Mouse (Mus musculus) lung, embryonic 16.5 days (tissue): ENCODE results near the gene Nudt3. TPM values are rescaled to one million over a fixed set of nuclear protein-coding genes. Genes with fewer than 3 reads are reported as not detected.

Source experiments
- polyA plus RNA-seq: library from polyadenylated mRNA; unstranded; fragments of >200 nt; fragmentation: Nextera tagmentation; extraction: Ambion mirVana; gene quantifications from 2 replicates; pipeline ENCODE4 v1.2.1, GENCODE M21; 2015

Gene Nudt3
- polyA plus RNA-seq, 1 experiment from 2014 or later = 73.6 TPM

Other genes starting within 250 kb of the Nudt3 start
- 0.13 and 0.24 TPM in 2 replicates for gene Grm4, start 102.1 kb downstream of the Nudt3 start, polyA plus RNA-seq
- gene Hmga1, start 67.0 kb downstream of the Nudt3 start, polyA plus RNA-seq = 195 and 215 TPM in 2 replicates
- gene AI413582, start 57.7 kb downstream of the Nudt3 start, polyA plus RNA-seq = 17.6 and 19.1 TPM in 2 replicates
- not detected in 2 replicates for gene RPS10-NUDT3, start 11.7 kb upstream of the Nudt3 start, polyA plus RNA-seq
- 900 and 901 TPM in 2 replicates for gene Rps10, start 13.2 kb upstream of the Nudt3 start, polyA plus RNA-seq
- gene Pacsin1, start 32.0 kb upstream of the Nudt3 start, polyA plus RNA-seq = 0.88 and 1.9 TPM in 2 replicates
- 2.4 and 2.6 TPM in 2 replicates for gene Spdef, start 105.5 kb upstream of the Nudt3 start, polyA plus RNA-seq
- 14.6 and 16.9 TPM in 2 replicates for gene D17Wsu92e, start 197.2 kb upstream of the Nudt3 start, polyA plus RNA-seq
- gene Snrpc, start 214.7 kb upstream of the Nudt3 start, polyA plus RNA-seq = 296 and 313 TPM in 2 replicates
- gene Uhrf1bp1, start 232.9 kb upstream of the Nudt3 start, polyA plus RNA-seq = 3.7 and 4.6 TPM in 2 replicates